Mouse (Mus musculus) liver, embryonic 15.5 days (tissue): ENCODE measurements around the gene Bcl7c. TPM values are rescaled to one million over a fixed set of nuclear protein-coding genes. Genes with fewer than 3 reads are reported as not detected.

Experiments
- ATAC-seq: fragments of 200-750 bp; cut with Nextera tagmentation; 2 replicates; pipeline ENCODE4 v1.8.0; 2017; ENCODE audit warnings: moderate number of reproducible peaks, mild to moderate bottlenecking, moderate library complexity; ENCODE audit not compliant: insufficient read depth
- H3K27ac ChIP-seq: fragments of 300-500 bp; sonication (generic); replicated peaks from 2 replicates; pipeline ENCODE4 v1.5.1; 2015; ENCODE audit warnings: mild to moderate bottlenecking, inconsistent platforms
- H3K27me3 ChIP-seq: fragments of 300-500 bp; sonication (generic); 2 replicates; pipeline ENCODE4 v1.6.1; 2015; ENCODE audit warnings: mild to moderate bottlenecking, inconsistent platforms
- H3K36me3 ChIP-seq: fragments of 300-500 bp; sonication (generic); replicated peaks from 2 replicates; pipeline ENCODE4 v1.6.1; 2015; ENCODE audit warnings: moderate library complexity, mild to moderate bottlenecking, inconsistent platforms
- H3K4me1 ChIP-seq: fragments of 300-500 bp; sonication (generic); replicated peaks from 2 replicates; pipeline ENCODE4 v1.6.1; 2015; ENCODE audit warnings: inconsistent platforms
- H3K4me2 ChIP-seq: fragments of 300-500 bp; sonication (generic); 2 replicates; pipeline ENCODE4 v1.6.1; 2015; ENCODE audit warnings: moderate library complexity, mild to moderate bottlenecking, inconsistent platforms
- H3K4me3 ChIP-seq: fragments of 300-500 bp; sonication (generic); replicated peaks from 2 replicates; pipeline ENCODE4 v1.5.1; 2015; ENCODE audit warnings: mild to moderate bottlenecking, inconsistent platforms
- H3K9ac ChIP-seq: fragments of 300-500 bp; sonication (generic); 2 replicates; pipeline ENCODE4 v1.6.1; 2015; ENCODE audit warnings: moderate library complexity, mild to moderate bottlenecking, inconsistent platforms
- H3K9me3 ChIP-seq: fragments of 300-500 bp; sonication (generic); replicated peaks from 2 replicates; pipeline ENCODE4 v1.6.1; 2016; ENCODE audit warnings: inconsistent platforms
- WGBS: fragments of 180-500 bp; shearing (Covaris S2); methylation state at CpG from one replicate; pipeline ENCODE4 v1.1.7; 2015; ENCODE audit warnings: mixed read lengths; ENCODE audit not compliant: insufficient replicate concordance; 5-methylcytosine and 5-hydroxymethylcytosine counted together
- polyA plus RNA-seq: library from polyadenylated mRNA; unstranded; fragments of >200 nt; fragmentation: Nextera tagmentation; extraction: Ambion mirVana; gene quantifications from 2 replicates; pipeline ENCODE4 v1.2.1, GENCODE M21; 2015

The Bcl7c gene
- 22.9 and 23.7 TPM in 2 replicates for polyA plus RNA-seq

- Histone ChIP-seq H3K9ac (peak within 1 kb of the TSS; percentile 71), H3K27ac (peak within 1 kb of the TSS; percentile 89), H3K36me3 (peaks cover 19% of the 10 kb centered on the region; the same call in 1 of the 2 replicates), H3K27me3 (no peaks in the 10 kb centered on the region), H3K4me3 (peak within 1 kb of the TSS; percentile 76), H3K4me2 (peak within 1 kb of the TSS; percentile 97), H3K9me3 (no peaks in the 10 kb centered on the region), H3K4me1 (peaks cover 65% of the 10 kb centered on the region)
- peak; percentile 92 for ATAC-seq
- WGBS, result 1% methylated on average over 87 of the region's 90 CpGs
Measured at GRCm38 (mm10) chr7:127708207-127709078, at the start of gene Bcl7c. TSS of gene Bcl7c (minus strand) at chr7:127708933.

GRCm38 (mm10) chr7:127753741-127754140 is 45.0 kb upstream of the Bcl7c start:
- no peaks in the 10 kb centered on the region for H3K27me3 ChIP-seq
- H3K9ac ChIP-seq, result no peak overlapping the region
- 70% methylated on average over 7 of the region's 7 CpGs for WGBS
- no peak for ATAC-seq
- no peaks in the 10 kb centered on the region for H3K4me1 ChIP-seq
- no peaks in the 10 kb centered on the region for H3K9me3 ChIP-seq
- no peak overlapping the region for H3K4me2 ChIP-seq
- no peak overlapping the region for H3K27ac ChIP-seq
- peaks cover 20% of the 10 kb centered on the region for H3K36me3 ChIP-seq
- no peak overlapping the region for H3K4me3 ChIP-seq

- H3K4me3 ChIP-seq, result no peak overlapping the region
- no peaks in the 10 kb centered on the region for H3K27me3 ChIP-seq
- WGBS, result 57% methylated on average over 5 of the region's 5 CpGs
- H3K4me1 ChIP-seq, result no peaks in the 10 kb centered on the region
- no peaks in the 10 kb centered on the region for H3K9me3 ChIP-seq
- H3K36me3 ChIP-seq, result peaks cover 20% of the 10 kb centered on the region
- no peak overlapping the region for H3K4me2 ChIP-seq
- no peak overlapping the region for H3K27ac ChIP-seq
- ATAC-seq, result no peak
- no peak overlapping the region for H3K9ac ChIP-seq
Measured at GRCm38 (mm10) chr7:127753158-127753557, 44.4 kb upstream of the Bcl7c start.

GRCm38 (mm10) chr7:127752069-127752468 is 43.3 kb upstream of the Bcl7c start:
- Histone ChIP-seq H3K9me3 (no peaks in the 10 kb centered on the region), H3K4me1 (peaks cover 6% of the 10 kb centered on the region; the same call in 1 of the 2 replicates), H3K4me2 (no peak overlapping the region), H3K27ac (no peak overlapping the region), H3K36me3 (peaks cover 20% of the 10 kb centered on the region), H3K4me3 (no peak overlapping the region), H3K9ac (no peak overlapping the region), H3K27me3 (no peaks in the 10 kb centered on the region)
- no peak for ATAC-seq
- WGBS, result 85% methylated on average over 27 of the region's 27 CpGs

- H3K27me3 ChIP-seq, result no peaks in the 10 kb centered on the region
- 81% methylated on average over 5 of the region's 5 CpGs for WGBS
- H3K9ac ChIP-seq, result no peak overlapping the region
- no peak overlapping the region for H3K27ac ChIP-seq
- H3K36me3 ChIP-seq, result peaks cover 20% of the 10 kb centered on the region
- peaks cover 10% of the 10 kb centered on the region for H3K4me1 ChIP-seq
- ATAC-seq, result no peak
- H3K4me2 ChIP-seq, result no peak overlapping the region
- H3K9me3 ChIP-seq, result no peaks in the 10 kb centered on the region
- H3K4me3 ChIP-seq, result no peak overlapping the region
Measured at GRCm38 (mm10) chr7:127751619-127752018, 42.9 kb upstream of the Bcl7c start.

- H3K9ac ChIP-seq, result no peak overlapping the region
- peaks cover 17% of the 10 kb centered on the region for H3K4me1 ChIP-seq
- no peak overlapping the region for H3K27ac ChIP-seq
- no peak for ATAC-seq
- no peak overlapping the region for H3K4me2 ChIP-seq
- no peaks in the 10 kb centered on the region for H3K27me3 ChIP-seq
- 74% methylated on average over 19 of the region's 19 CpGs for WGBS
- peaks cover 20% of the 10 kb centered on the region for H3K36me3 ChIP-seq
- no peak overlapping the region for H3K4me3 ChIP-seq
- no peaks in the 10 kb centered on the region for H3K9me3 ChIP-seq
Measured at GRCm38 (mm10) chr7:127750131-127751127, 41.7 kb upstream of the Bcl7c start.

GRCm38 (mm10) chr7:127748235-127748560 is 39.5 kb upstream of the Bcl7c start:
- Histone ChIP-seq H3K4me1 (peaks cover 35% of the 10 kb centered on the region), H3K9me3 (no peaks in the 10 kb centered on the region), H3K4me3 (no peak overlapping the region), H3K27me3 (no peaks in the 10 kb centered on the region), H3K4me2 (no peak overlapping the region), H3K36me3 (peaks cover 20% of the 10 kb centered on the region), H3K27ac (no peak overlapping the region), H3K9ac (no peak overlapping the region)
- 90% methylated on average over 28 of the region's 28 CpGs for WGBS
- ATAC-seq, result no peak

- Histone ChIP-seq H3K4me3 (peak overlapping the region; percentile 81; the same call in 1 of the 2 replicates), H3K36me3 (peaks cover 20% of the 10 kb centered on the region), H3K27me3 (no peaks in the 10 kb centered on the region), H3K4me1 (peaks cover 35% of the 10 kb centered on the region), H3K9ac (no peak overlapping the region), H3K27ac (no peak overlapping the region), H3K4me2 (peak overlapping the region; percentile 93), H3K9me3 (no peaks in the 10 kb centered on the region)
- no peak for ATAC-seq
- WGBS, result 63% methylated on average over 6 of the region's 6 CpGs
Measured at GRCm38 (mm10) chr7:127747559-127748234, 39.0 kb upstream of the Bcl7c start.

- peak overlapping the region; percentile 93 for H3K4me2 ChIP-seq
- H3K27ac ChIP-seq, result 0 out of 2 replicates have a peak overlapping the region, but pooled peaks have one; percentile 11
- under 1% methylated on average over 56 of the region's 62 CpGs for WGBS
- H3K36me3 ChIP-seq, result peaks cover 16% of the 10 kb centered on the region; the same call in 1 of the 2 replicates
- no peaks in the 10 kb centered on the region for H3K9me3 ChIP-seq
- H3K4me3 ChIP-seq, result peak overlapping the region; percentile 81
- peak overlapping the region; percentile 68 for H3K9ac ChIP-seq
- H3K4me1 ChIP-seq, result peaks cover 35% of the 10 kb centered on the region
- ATAC-seq, result no peak; the same call in 1 of the 2 replicates
- H3K27me3 ChIP-seq, result no peaks in the 10 kb centered on the region
Measured at GRCm38 (mm10) chr7:127746494-127747491, 38.1 kb upstream of the Bcl7c start.
